Mouse (Mus musculus) G1E (cell line): ENCODE results near the gene AC124502.3. TPM values are rescaled to one million over a fixed set of nuclear protein-coding genes. Genes with fewer than 3 reads are reported as not detected.

Experiments
- ATAC-seq: 2 replicates; pipeline ENCODE4 v1.8.0; 2016; ENCODE audit warnings: mild to moderate bottlenecking; ENCODE audit not compliant: insufficient number of reproducible peaks, poor library complexity, low FRiP score, severe bottlenecking; ENCODE audit errors: extremely low read depth
- DNase-seq: peaks from one replicate; pipeline ENCODE4 v3.0.0; 2012; ENCODE audit warnings: low spot score
- H3K27me3 ChIP-seq: 2 replicates; pipeline ENCODE4 v1.6.1; 2012; ENCODE audit warnings: mild to moderate bottlenecking, low read length, inconsistent platforms; ENCODE audit not compliant: insufficient read depth
- H3K36me3 ChIP-seq: replicated peaks from 2 replicates; pipeline ENCODE3; 2012; ENCODE audit warnings: mild to moderate bottlenecking, inconsistent platforms
- H3K4me1 ChIP-seq: 2 replicates; pipeline ENCODE4 v1.6.1; 2012; ENCODE audit warnings: low read depth, low read length, inconsistent platforms, mixed read lengths; ENCODE audit not compliant: insufficient read depth
- H3K4me3 ChIP-seq: 2 replicates; pipeline ENCODE4 v1.5.1; 2012; ENCODE audit warnings: low read depth, mild to moderate bottlenecking, inconsistent platforms, low read length, moderate library complexity, mixed read lengths
- H3K9me3 ChIP-seq: replicated peaks from 2 replicates; pipeline ENCODE4 v1.6.1; 2012; ENCODE audit warnings: inconsistent platforms
- CTCF ChIP-seq: IDR thresholded peaks from 2 replicates; pipeline ENCODE4 v1.5.1; 2012; ENCODE audit warnings: low read depth, low read length, inconsistent platforms, mixed read lengths
- GATA1 ChIP-seq: IDR thresholded peaks from 2 replicates; pipeline ENCODE4 v1.6.1; 2012; ENCODE audit warnings: borderline replicate concordance, low read length, inconsistent platforms, mixed read lengths
- GATA2 ChIP-seq: IDR thresholded peaks from 2 replicates; pipeline ENCODE4 v1.6.1; 2012; ENCODE audit warnings: low read depth, low read length, inconsistent platforms, borderline replicate concordance
- POLR2AphosphoS5 ChIP-seq: IDR thresholded peaks from 2 replicates; pipeline ENCODE4 v1.6.1; 2012; ENCODE audit warnings: low read depth, low read length, inconsistent platforms; ENCODE audit not compliant: insufficient replicate concordance
- TAL1 ChIP-seq: conservative IDR thresholded peaks from 2 replicates; pipeline ENCODE4 v1.6.1; 2012; ENCODE audit warnings: low read depth, low read length, inconsistent platforms, mixed read lengths
- polyA plus RNA-seq: library from polyadenylated mRNA; stranded (reverse); fragments of >175 nt; gene quantifications from 2 replicates; pipeline ENCODE4 v1.2.3, GENCODE M21; 2012
- total RNA-seq, 2 experiments: library from RNA; stranded (forward) in 1 of 2; stranded (reverse) in 1 of 2; fragments of 200-1000 nt in 1 of 2; fragments of >200 nt in 1 of 2; fragmentation: Nextera tagmentation in 1 of 2; gene quantifications; 2 replicates each; pipeline ENCODE4 v1.2.3; 2014 to 2017

The AC124502.3 gene
- total and polyA plus RNA-seq, 3 experiments, result 0.34 to 6.6 (median 0.60) TPM

- Histone ChIP-seq H3K36me3 (peaks cover 73% of the 10 kb centered on the region), H3K4me3 (no peak within 1 kb of the TSS), H3K27me3 (peaks cover 9% of the 10 kb centered on the region), H3K9me3 (no peaks in the 10 kb centered on the region), H3K4me1 (peaks cover 6% of the 10 kb centered on the region)
- TF ChIP-seq GATA2, result no peak
- no peak for TF ChIP-seq POLR2AphosphoS5
- TF ChIP-seq CTCF, result no peak; the same call in 1 of the 2 replicates
- TF ChIP-seq TAL1, result no peak
- no peak for TF ChIP-seq GATA1
- DNase-seq (no peak), ATAC-seq (no peak)
Measured at GRCm38 (mm10) chr19:5050047-5050905, 11.6 kb downstream of the AC124502.3 start, which contains the start of gene Rin1. TSS of gene Rin1 (plus strand) at chr19:5050481.

- TF ChIP-seq TAL1, result no peak
- no peak for TF ChIP-seq POLR2AphosphoS5
- TF ChIP-seq GATA1, result no peak
- TF ChIP-seq GATA2, result no peak
- no peak for TF ChIP-seq CTCF
- Histone ChIP-seq H3K4me3 (no peak overlapping the region), H3K36me3 (peaks cover 65% of the 10 kb centered on the region), H3K27me3 (peaks cover 13% of the 10 kb centered on the region), H3K4me1 (peaks cover 6% of the 10 kb centered on the region), H3K9me3 (no peaks in the 10 kb centered on the region)
- ATAC-seq (no peak), DNase-seq (no peak)
Measured at GRCm38 (mm10) chr19:5051031-5051430, 12.3 kb downstream of the AC124502.3 start.

- no peak for DNase-seq
- Histone ChIP-seq H3K4me3 (no peak overlapping the region), H3K4me1 (peaks cover 8% of the 10 kb centered on the region), H3K9me3 (no peaks in the 10 kb centered on the region), H3K27me3 (peaks cover 13% of the 10 kb centered on the region), H3K36me3 (peaks cover 60% of the 10 kb centered on the region)
- no peak for TF ChIP-seq GATA2
- TF ChIP-seq POLR2AphosphoS5, result no peak
- no peak for TF ChIP-seq CTCF
- no peak for TF ChIP-seq GATA1
- no peak for TF ChIP-seq TAL1
- ATAC-seq, result no peak
Measured at GRCm38 (mm10) chr19:5051515-5051914, 12.8 kb downstream of the AC124502.3 start.

GRCm38 (mm10) chr19:5052166-5052822, 13.6 kb downstream of the AC124502.3 start:
- Histone ChIP-seq H3K27me3 (peaks cover 13% of the 10 kb centered on the region), H3K4me1 (peaks cover 11% of the 10 kb centered on the region), H3K9me3 (no peaks in the 10 kb centered on the region), H3K4me3 (no peak overlapping the region), H3K36me3 (peaks cover 53% of the 10 kb centered on the region)
- TF ChIP-seq GATA1 (no peak), CTCF (no peak), TAL1 (no peak), GATA2 (no peak), POLR2AphosphoS5 (no peak)
- DNase-seq (no peak), ATAC-seq (no peak)

- Histone ChIP-seq H3K9me3 (no peaks in the 10 kb centered on the region), H3K4me1 (peaks cover 11% of the 10 kb centered on the region), H3K36me3 (peaks cover 47% of the 10 kb centered on the region), H3K4me3 (no peak overlapping the region), H3K27me3 (peaks cover 16% of the 10 kb centered on the region)
- TF ChIP-seq GATA1 (no peak), TAL1 (no peak), GATA2 (no peak), POLR2AphosphoS5 (no peak), CTCF (no peak)
- ATAC-seq, result no peak
- DNase-seq, result no peak
Measured at GRCm38 (mm10) chr19:5052853-5053252, 14.2 kb downstream of the AC124502.3 start.

GRCm38 (mm10) chr19:5053909-5054308, 15.2 kb downstream of the AC124502.3 start:
- H3K27me3 ChIP-seq, result peaks cover 20% of the 10 kb centered on the region
- ATAC-seq, result no peak
- TF ChIP-seq GATA1 (no peak), GATA2 (no peak), CTCF (peak; percentile 97), TAL1 (no peak), POLR2AphosphoS5 (no peak)
- H3K4me1 ChIP-seq, result peaks cover 22% of the 10 kb centered on the region
- no peak overlapping the region for H3K4me3 ChIP-seq
- peaks cover 36% of the 10 kb centered on the region for H3K36me3 ChIP-seq
- H3K9me3 ChIP-seq, result no peaks in the 10 kb centered on the region
- peak; percentile 70 for DNase-seq
